Mouse (Mus musculus) left cerebral cortex, adult 8-10 months (tissue): ENCODE results near the gene Cnep1r1. TPM values are rescaled to one million over a fixed set of nuclear protein-coding genes. Genes with fewer than 3 reads are reported as not detected.

Experiments used
- microRNA-seq, 2 experiments: library from miRNA; unstranded; fragments of <30 nt; microRNA quantifications; one replicate each; pipeline ENCODE4 v1.2.0; 2022
- total RNA-seq, 4 experiments: library from RNA; stranded (reverse); gene quantifications; 2 replicates each; pipeline ENCODE4 v1.2.4; 2022

Cnep1r1 gene
- total RNA-seq, 4 experiments from 2014 or later: 32.5 to 37.3 (median 35.7) TPM

Small RNA genes lying within 50 kb of the gene (microRNA-seq; reads per million reads assigned to microRNA genes)
- 2.2 to 5.3 reads per million in 2 experiments for gene Mir7071

Other genes starting within 250 kb of the Cnep1r1 start
- gene Zfp423, start 159.2 kb upstream of the Cnep1r1 start, total RNA-seq: 10 to 100 TPM; 30.7 to 35.6 (median 33.9) TPM
- gene Heatr3, start 19.1 kb downstream of the Cnep1r1 start, total RNA-seq: 10 to 100 TPM; 23.1 to 29.8 (median 27.8) TPM
- 10 to 100 TPM; 35.8 to 39.8 (median 38.2) TPM for gene Tent4b, start 80.4 kb downstream of the Cnep1r1 start, total RNA-seq
- gene Adcy7, start 153.6 kb downstream of the Cnep1r1 start, total RNA-seq: 1 to 10 TPM; 5.7 to 6.9 (median 6.4) TPM
- 10 to 100 TPM; 44.9 to 48.2 (median 46.3) TPM for gene Brd7, start 243.4 kb downstream of the Cnep1r1 start, total RNA-seq